Mouse (Mus musculus) stomach, postnatal 0 days (tissue): Measurements from ENCODE around the gene Mrpl1.

Experiments used
- CTCF ChIP-seq: IDR thresholded peaks from 2 replicates; pipeline ENCODE4 v1.5.1; 2016; ENCODE audit warnings: antibody characterized with exemption, low read depth, mild to moderate bottlenecking, moderate library complexity
- EP300 ChIP-seq: optimal IDR thresholded peaks from 2 replicates; pipeline ENCODE3; 2016; ENCODE audit warnings: antibody characterized with exemption

GRCm38 (mm10) chr5:96183987-96184386, 25.3 kb upstream of the Mrpl1 start:
- TF ChIP-seq CTCF (no peak), EP300 (no peak)
